Mouse (Mus musculus): ENCODE measurements around the gene Cdk7.
"Not testable (repeated sequence)": the region's sequence is repeated elsewhere in the genome, so short reads cannot be mapped to it uniquely, and the experiment has no call there.

Cdk7 gene

GRCm38 (mm10) chr13:100730861-100731176, at the start of gene Cdk7:
Gene Cdk7 (minus strand): TSS chr13:100730939.
- peak; percentile 94 for DNase-seq (ENCODE audit: low read depth)

- no peak for DNase-seq (ENCODE audit: low read depth)
Measured at GRCm38 (mm10) chr13:100777491-100777890, 46.8 kb upstream of the Cdk7 start.

- no peak for DNase-seq (ENCODE audit: low read depth)
Measured at GRCm38 (mm10) chr13:100776710-100777109, 46.0 kb upstream of the Cdk7 start.

GRCm38 (mm10) chr13:100776056-100776419, 45.3 kb upstream of the Cdk7 start:
- no peak for DNase-seq (ENCODE audit: low read depth)

GRCm38 (mm10) chr13:100775252-100776055, 44.7 kb upstream of the Cdk7 start, which contains the start of gene Cenph:
Gene Cenph (minus strand): TSS chr13:100775899.
- peak; percentile 61 for DNase-seq (ENCODE audit: low read depth)

- no peak for DNase-seq (ENCODE audit: low read depth)
Measured at GRCm38 (mm10) chr13:100774704-100775103, 44.0 kb upstream of the Cdk7 start.

GRCm38 (mm10) chr13:100755329-100755728, 24.6 kb upstream of the Cdk7 start:
- no peak for DNase-seq (ENCODE audit: low read depth)

- no peak for DNase-seq (ENCODE audit: low read depth)
Measured at GRCm38 (mm10) chr13:100754186-100754585, 23.4 kb upstream of the Cdk7 start.

GRCm38 (mm10) chr13:100753011-100753410, 22.3 kb upstream of the Cdk7 start:
- DNase-seq (ENCODE audit: low read depth) = no peak

GRCm38 (mm10) chr13:100752529-100752928, 21.8 kb upstream of the Cdk7 start:
- DNase-seq (ENCODE audit: low read depth) = no peak

- no peak for DNase-seq (ENCODE audit: low read depth)
Measured at GRCm38 (mm10) chr13:100751402-100751801, 20.7 kb upstream of the Cdk7 start.

- DNase-seq (ENCODE audit: low read depth) = no peak
Measured at GRCm38 (mm10) chr13:100750799-100751198, 20.1 kb upstream of the Cdk7 start.

GRCm38 (mm10) chr13:100748638-100749037, 17.9 kb upstream of the Cdk7 start:
- DNase-seq (ENCODE audit: low read depth) = no peak

- no peak for DNase-seq (ENCODE audit: low read depth)
Measured at GRCm38 (mm10) chr13:100746090-100746489, 15.4 kb upstream of the Cdk7 start.

- DNase-seq (ENCODE audit: low read depth) = peak; percentile 78
Measured at GRCm38 (mm10) chr13:100744036-100744744, 13.5 kb upstream of the Cdk7 start, which contains the start of gene Mrps36. Gene Mrps36 (minus strand): TSS chr13:100744659.

- DNase-seq (ENCODE audit: low read depth) = no peak
Measured at GRCm38 (mm10) chr13:100743346-100744035, 12.8 kb upstream of the Cdk7 start.

GRCm38 (mm10) chr13:100742831-100743230, 12.1 kb upstream of the Cdk7 start:
- DNase-seq (ENCODE audit: low read depth) = no peak

- no peak for DNase-seq (ENCODE audit: low read depth)
Measured at GRCm38 (mm10) chr13:100732756-100733155, 2.0 kb upstream of the Cdk7 start.

GRCm38 (mm10) chr13:100731462-100732046, 815 bp upstream of the Cdk7 start:
- not testable (repeated sequence) for DNase-seq (ENCODE audit: low read depth)

GRCm38 (mm10) chr13:100730153-100730860, 432 bp downstream of the Cdk7 start:
- DNase-seq (ENCODE audit: low read depth) = no peak

GRCm38 (mm10) chr13:100728530-100728929, 2.2 kb downstream of the Cdk7 start:
- not testable (repeated sequence) for DNase-seq (ENCODE audit: low read depth)

GRCm38 (mm10) chr13:100728086-100728485, 2.7 kb downstream of the Cdk7 start:
- DNase-seq (ENCODE audit: low read depth) = no peak

All from fibroblast of lung, adult 2 months (primary cell).